Comparison of ENCODE assay signal across 10 mouse cellular contexts in the genomic region with DNA sequence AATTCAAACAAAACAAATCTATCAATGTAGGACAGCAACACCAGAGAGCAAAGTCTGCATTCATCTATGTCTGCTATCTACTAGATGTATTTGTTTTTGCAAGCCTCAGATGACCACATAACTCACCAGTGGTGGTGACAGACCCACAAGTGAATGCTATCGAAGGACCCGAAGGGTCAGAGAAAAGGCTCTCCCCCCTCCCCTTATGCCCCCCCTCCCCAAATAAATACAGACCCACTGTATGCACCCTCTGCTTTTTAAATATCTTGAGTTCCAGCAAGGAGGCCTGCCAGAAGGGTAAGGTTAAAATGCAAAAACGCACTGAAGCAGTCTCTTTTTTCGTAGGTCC. TPM values are rescaled to one million over a fixed set of nuclear protein-coding genes. Genes with fewer than 3 reads are reported as not detected.
DNase-seq lines count a peak whose midpoint lies in the region; ATAC-seq and TF ChIP-seq lines count a peak whose summit lies in the region.
"Had no signal": no experiment of that assay in that cellular context is flagged by ENCODE, and none has a peak within 500 bp of the region (broad histone marks: within the 10 kb centered on the region; RNA-seq: fewer than 3 reads in every experiment).

No protein-coding gene starts in this region.

- H3K4me1 ChIP-seq in kidney, embryonic 15.5 days: peaks cover 52% of the 10 kb centered on the region
- 0 out of 2 replicates have a peak, but pooled peaks cover 6% of the 10 kb centered on the region for H3K4me1 ChIP-seq in embryonic fibroblast, embryonic 13.5 days (ENCODE audit: control insufficient read depth, insufficient read depth, low read length)
- H3K4me1 ChIP-seq in intestine, embryonic 16.5 days (ENCODE audit: control insufficient read depth, insufficient read depth, low read length): peaks cover 21% of the 10 kb centered on the region
- peaks cover 64% of the 10 kb centered on the region for H3K4me1 ChIP-seq in neural tube, embryonic 13.5 days (replicated peaks)

- peak overlapping the region; percentile 73 for H3K4me3 ChIP-seq in kidney, embryonic 15.5 days (replicated peaks)
- H3K4me3 ChIP-seq in embryonic fibroblast, embryonic 13.5 days (ENCODE audit: insufficient read depth, low read length): peak overlapping the region; percentile 63; the same call in 1 of the 2 replicates
- H3K4me3 ChIP-seq in intestine, embryonic 16.5 days (ENCODE audit: low read length): peak overlapping the region; percentile 70
- H3K4me3 ChIP-seq in neural tube, embryonic 13.5 days: peak overlapping the region; percentile 66

- no peak overlapping the region for H3K27ac ChIP-seq in kidney, embryonic 15.5 days
- H3K27ac ChIP-seq in embryonic fibroblast, embryonic 13.5 days (ENCODE audit: insufficient read depth, low read length): no peak overlapping the region
- H3K27ac ChIP-seq in intestine, embryonic 16.5 days (ENCODE audit: low read length): no peak overlapping the region
- H3K27ac ChIP-seq in neural tube, embryonic 13.5 days (replicated peaks): peak overlapping the region; percentile 90

- DNase-seq in kidney, postnatal 36 days: no peak
- DNase-seq in adrenal gland, postnatal 25 days: no peak
- no peak for DNase-seq in spleen, postnatal 10 days (ENCODE audit: low spot score in 2 of 2)
- DNase-seq: thymus, postnatal 25 days had no signal

- TF ChIP-seq POLR2A in embryonic fibroblast, embryonic 13.5 days (IDR thresholded peaks at IDR 0.05; ENCODE audit: low read depth, low read length): no peak

- H3K36me3 ChIP-seq in kidney, embryonic 15.5 days: peaks cover 8% of the 10 kb centered on the region; the same call in 1 of the 2 replicates
- 0 out of 2 replicates have a peak, but pooled peaks cover 3% of the 10 kb centered on the region for H3K36me3 ChIP-seq in intestine, embryonic 16.5 days (ENCODE audit: control insufficient read depth, insufficient read depth, low read length)
- no peaks in the 10 kb centered on the region for H3K36me3 ChIP-seq in neural tube, embryonic 13.5 days
- H3K36me3 ChIP-seq: G1E had no signal

- peak overlapping the region; percentile 98 for H3K4me2 ChIP-seq in kidney, embryonic 15.5 days
- peak overlapping the region; percentile 98 for H3K4me2 ChIP-seq in intestine, embryonic 16.5 days (ENCODE audit: low read depth, low read length)
- peak overlapping the region; percentile 90 for H3K4me2 ChIP-seq in neural tube, embryonic 13.5 days

- no peaks in the 10 kb centered on the region for H3K9me3 ChIP-seq in kidney, embryonic 15.5 days (replicated peaks)
- no peaks in the 10 kb centered on the region for H3K9me3 ChIP-seq in intestine, embryonic 16.5 days (ENCODE audit: control insufficient read depth, low read length)
- H3K9me3 ChIP-seq in neural tube, embryonic 13.5 days: no peaks in the 10 kb centered on the region

- no peaks in the 10 kb centered on the region for H3K27me3 ChIP-seq in kidney, embryonic 15.5 days
- H3K27me3 ChIP-seq in intestine, embryonic 16.5 days (replicated peaks; ENCODE audit: control insufficient read depth, insufficient read depth, low read length): no peaks in the 10 kb centered on the region
- H3K27me3 ChIP-seq in neural tube, embryonic 13.5 days: no peaks in the 10 kb centered on the region

- no peak for TF ChIP-seq CTCF in embryonic fibroblast, embryonic 13.5 days (IDR thresholded peaks at IDR 0.05; ENCODE audit: borderline replicate concordance, insufficient read depth, low read length)

- WGBS in kidney, embryonic 15.5 days: 14% methylated on average over 4 of the region's 4 CpGs
- WGBS in intestine, embryonic 16.5 days: 40% methylated on average over 4 of the region's 4 CpGs
- 2% methylated on average over 4 of the region's 4 CpGs for WGBS in neural tube, embryonic 13.5 days

- H3K9ac ChIP-seq in kidney, embryonic 15.5 days: peak overlapping the region; percentile 70; the same call in 1 of the 2 replicates
- H3K9ac ChIP-seq in intestine, embryonic 16.5 days (ENCODE audit: low read depth, low read length): no peak overlapping the region
- H3K9ac ChIP-seq in neural tube, embryonic 13.5 days: peak overlapping the region; percentile 80

- no peak for ATAC-seq in kidney, embryonic 15.5 days (replicated peaks; ENCODE audit: low FRiP score)
- no peak for ATAC-seq in intestine, embryonic 16.5 days
- no peak for ATAC-seq in neural tube, embryonic 13.5 days (ENCODE audit: low read depth)
- no peak for ATAC-seq in cerebellum, adult (ENCODE audit: insufficient number of reproducible peaks, low FRiP score, low TSS enrichment)

RNA-seq across cellular contexts. Expression of a gene that starts 2.9 kb away (rescaled TPM):
- 17.2 and 18.2 TPM in 2 replicates for polyA plus RNA-seq in kidney, embryonic 15.5 days (2015; fragmentation: Nextera tagmentation; extraction: Ambion mirVana)
- polyA plus RNA-seq in embryonic fibroblast, embryonic 13.5 days (2011; ENCODE audit: insufficient read length, low read depth, missing spikeins): 20.9 and 26.4 TPM in 2 replicates
- 5.0 and 6.0 TPM in 2 replicates for polyA plus RNA-seq in intestine, embryonic 16.5 days (2015; fragmentation: Nextera tagmentation; extraction: Ambion mirVana)
- polyA plus RNA-seq in neural tube, embryonic 13.5 days (2015; fragmentation: Nextera tagmentation; extraction: Ambion mirVana): 27.0 and 29.0 TPM in 2 replicates
- 2.7 TPM in 2 replicates for total RNA-seq in adrenal gland, postnatal 25 days (2021)
- polyA plus RNA-seq: G1E had no signal
